Mouse (Mus musculus) monocyte, adult 5-6 weeks (primary cell): ENCODE data around the gene Arhgap42. TPM values are rescaled to one million over a fixed set of nuclear protein-coding genes. Genes with fewer than 3 reads are reported as not detected.

Experiments
- ATAC-seq: fragments of 153-309, 156-312 bp; replicated peaks from 2 replicates; pipeline ENCODE4 v1.8.0; 2017; ENCODE audit warnings: mild to moderate bottlenecking; ENCODE audit not compliant: low TSS enrichment, insufficient number of reproducible peaks, severe bottlenecking, poor library complexity, low FRiP score
- total RNA-seq: library from RNA; stranded (forward); fragments of 200-1000, 200-491, 200-594 nt; gene quantifications from 3 replicates; pipeline ENCODE4 v1.2.3, GENCODE M21; 2017

Gene Arhgap42
- total RNA-seq, 1 experiment from 2014 or later = not detected

DNA sequence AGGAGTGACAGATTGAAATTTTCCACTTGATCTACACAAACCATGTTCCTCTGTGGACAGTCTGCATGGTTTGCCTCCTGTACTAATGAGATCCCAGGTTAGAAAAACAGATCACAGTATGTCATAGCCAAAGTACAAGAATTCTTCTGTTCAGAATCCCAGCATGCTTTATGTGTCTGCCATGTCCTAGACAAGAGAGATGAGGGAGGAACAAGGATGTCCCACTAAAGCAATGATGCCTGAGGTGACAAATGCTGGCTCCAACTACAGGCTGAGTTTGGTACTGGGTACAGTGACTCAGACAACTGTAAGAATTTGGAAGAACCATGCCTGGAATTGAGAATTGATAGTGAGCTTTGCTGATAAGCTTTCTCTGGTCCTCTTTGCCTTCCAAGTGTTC lies 24.6 kb downstream of the Arhgap42 start:
- no peak for ATAC-seq

- ATAC-seq = no peak
These were observed 27.4 kb downstream of the Arhgap42 start for GRCm38 (mm10) chr9:9211411-9212087.

- ATAC-seq = no peak
These were observed 28.4 kb downstream of the Arhgap42 start for GRCm38 (mm10) chr9:9210464-9210863.

DNA sequence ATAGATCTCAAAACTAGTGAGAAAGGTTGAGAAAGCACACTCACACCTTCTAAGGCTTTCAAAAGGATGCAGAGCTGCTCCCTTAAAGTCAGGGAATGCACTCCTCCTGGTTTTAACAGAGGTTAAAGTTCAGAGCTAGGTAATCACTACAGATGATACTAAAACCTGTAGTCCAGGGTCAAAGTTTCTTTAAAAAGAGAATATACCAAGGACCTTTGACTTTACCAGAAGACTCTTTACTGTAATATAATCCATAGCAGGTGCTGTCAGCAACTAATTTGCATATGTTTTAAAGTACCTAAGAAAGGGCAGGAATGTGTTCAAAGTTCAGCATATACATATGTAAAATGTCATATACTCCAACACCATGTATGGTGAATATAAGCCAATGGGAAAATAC lies 30.7 kb downstream of the Arhgap42 start:
- no peak for ATAC-seq

DNA sequence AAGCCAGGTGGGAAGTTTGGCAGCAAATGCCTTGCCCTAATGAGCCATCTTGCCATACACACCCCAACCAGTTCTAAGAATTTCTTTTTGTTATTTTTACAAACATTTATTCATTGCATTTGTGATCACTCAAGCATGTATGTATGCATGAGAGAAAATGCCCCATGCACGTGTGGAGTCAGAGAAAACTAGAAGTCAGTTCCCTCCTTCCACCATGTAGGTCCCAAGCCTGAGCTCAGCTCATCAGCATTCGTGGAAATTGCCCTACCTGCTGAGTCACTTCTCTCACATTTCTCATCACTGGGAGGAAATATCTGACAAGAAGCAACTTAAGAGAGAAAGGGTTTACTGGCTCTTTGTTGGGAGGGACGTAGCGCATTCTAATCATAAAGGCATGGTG lies 31.6 kb downstream of the Arhgap42 start:
- no peak for ATAC-seq

GRCm38 (mm10) chr9:9200827-9201388 lies 38.0 kb downstream of the Arhgap42 start:
- ATAC-seq = no peak

- ATAC-seq = no peak
These were observed 39.6 kb downstream of the Arhgap42 start for GRCm38 (mm10) chr9:9199170-9199841.

- ATAC-seq = no peak
These were observed 40.3 kb downstream of the Arhgap42 start for GRCm38 (mm10) chr9:9198645-9199044.

- ATAC-seq = no peak
These were observed 42.9 kb downstream of the Arhgap42 start for GRCm38 (mm10) chr9:9196046-9196445.

GRCm38 (mm10) chr9:9194496-9194895 lies 44.4 kb downstream of the Arhgap42 start:
- ATAC-seq = no peak

GRCm38 (mm10) chr9:9192716-9193115 lies 46.2 kb downstream of the Arhgap42 start:
- ATAC-seq = no peak

DNA sequence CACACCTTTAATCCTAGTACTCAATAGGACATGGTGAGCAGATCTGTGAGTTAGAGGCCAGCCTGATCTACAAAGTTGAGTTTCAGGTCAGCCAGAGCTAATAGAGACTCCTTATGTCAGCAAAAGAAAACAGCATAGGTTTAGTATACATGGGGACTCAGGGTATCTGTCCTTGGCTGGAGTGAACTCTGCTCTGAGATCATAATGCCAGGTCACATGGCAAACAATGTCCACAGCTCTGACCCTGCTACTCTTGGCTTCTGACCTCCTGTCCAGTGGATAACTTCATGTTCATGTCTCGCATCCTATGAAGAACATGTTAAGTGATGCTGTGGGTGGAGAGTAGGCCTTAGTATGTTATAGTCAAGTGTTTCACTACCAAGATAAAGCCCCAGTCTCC lies 48.1 kb downstream of the Arhgap42 start:
- ATAC-seq = no peak

DNA sequence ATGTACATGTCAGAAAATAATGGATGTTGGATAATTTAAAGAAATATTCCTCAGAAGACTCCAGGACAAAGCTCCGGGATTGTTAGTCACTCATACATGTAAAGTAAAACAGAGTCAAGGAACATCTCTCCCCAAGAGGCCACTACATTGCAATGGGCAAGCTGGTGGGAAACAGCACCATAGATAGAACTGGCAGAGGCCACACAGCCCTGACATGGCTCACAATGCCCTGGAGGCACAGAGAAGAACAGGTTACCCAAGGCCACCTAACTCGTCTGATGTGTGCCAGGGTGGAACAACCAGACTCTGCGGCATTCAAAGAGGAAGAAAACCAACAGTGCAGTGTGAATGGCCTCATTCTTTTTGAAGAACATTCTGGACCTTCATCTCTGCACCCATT lies 50.7 kb downstream of the Arhgap42 start:
- no peak for ATAC-seq

DNA sequence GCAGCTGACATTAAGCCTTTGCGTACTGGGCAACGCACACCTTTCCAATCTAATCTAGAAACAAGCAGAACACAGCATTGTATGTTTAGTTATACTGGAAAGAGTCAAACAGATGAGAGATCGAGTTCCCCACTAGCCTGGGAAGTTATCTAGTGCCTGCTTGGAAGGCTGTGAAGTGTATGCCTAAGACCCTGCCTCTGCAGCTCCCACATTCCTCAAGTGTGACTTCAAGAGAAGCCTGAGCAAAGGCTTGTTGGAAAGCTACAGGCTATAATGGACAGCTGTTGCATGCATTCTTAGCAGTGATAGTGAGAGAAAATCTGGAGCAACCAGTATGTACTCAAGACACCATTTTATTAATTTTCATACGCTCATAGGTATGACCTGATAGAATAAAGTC lies 61.2 kb downstream of the Arhgap42 start:
- no peak for ATAC-seq

- no peak for ATAC-seq
These were observed 64.0 kb downstream of the Arhgap42 start for GRCm38 (mm10) chr9:9174924-9175323.

DNA sequence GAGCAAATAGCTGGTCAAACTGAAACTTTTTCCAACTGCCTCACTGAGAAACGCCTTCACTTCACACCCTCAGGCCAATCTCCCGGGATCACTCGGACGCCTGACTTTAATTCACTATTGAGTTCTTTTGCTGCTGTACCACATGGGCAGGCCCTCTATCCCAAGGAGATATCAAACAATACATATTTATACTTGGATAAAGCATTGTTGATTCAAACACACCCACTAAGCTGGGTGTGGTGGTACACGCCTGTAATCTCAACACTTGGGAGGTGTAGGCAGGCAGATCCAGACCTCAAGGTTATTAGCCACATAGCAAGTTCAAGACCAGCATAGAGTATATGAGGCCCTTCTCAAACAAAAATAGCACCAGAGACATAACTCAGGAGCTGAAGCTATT lies 64.7 kb downstream of the Arhgap42 start:
- no peak for ATAC-seq

- no peak for ATAC-seq
These were observed 65.8 kb downstream of the Arhgap42 start for GRCm38 (mm10) chr9:9173091-9173490.

- ATAC-seq = no peak
These were observed 67.6 kb downstream of the Arhgap42 start for GRCm38 (mm10) chr9:9171146-9171816.

DNA sequence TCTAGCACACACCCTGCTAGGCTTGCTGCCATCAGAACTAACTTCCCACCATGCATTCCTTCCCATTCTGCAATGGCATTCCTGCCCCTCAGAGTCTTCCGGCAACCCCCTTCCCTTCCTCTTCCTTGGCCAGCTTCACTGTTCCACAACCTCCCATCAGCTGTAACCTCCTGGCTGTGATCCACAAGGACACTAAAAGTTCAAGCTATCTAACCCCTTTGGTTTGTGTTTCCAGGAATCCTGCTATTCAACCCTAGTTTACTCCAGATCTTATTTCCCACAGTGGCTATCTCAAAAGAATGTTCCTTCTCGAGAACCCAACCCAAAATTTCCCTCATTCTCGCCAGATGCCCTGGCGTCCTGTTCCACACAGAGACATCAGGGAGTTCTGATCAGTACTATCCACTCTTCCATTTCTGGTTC lies 73.2 kb downstream of the Arhgap42 start:
- ATAC-seq = no peak

GRCm38 (mm10) chr9:9160736-9161135 lies 78.2 kb downstream of the Arhgap42 start:
- ATAC-seq = no peak
